Mouse (Mus musculus) olfactory bulb, adult 2 months (tissue): ENCODE results near the gene Sorbs2.

Experiments used
- CTCF ChIP-seq: fragments of 200-500 bp; IDR thresholded peaks from 2 replicates; pipeline ENCODE4 v1.5.1; 2012; ENCODE audit warnings: low read depth, mild to moderate bottlenecking, low read length, moderate library complexity; ENCODE audit not compliant: insufficient read depth
- POLR2A ChIP-seq: fragments of 200-500 bp; IDR thresholded peaks from 2 replicates; pipeline ENCODE4 v1.6.1; 2012; ENCODE audit warnings: mild to moderate bottlenecking, low read depth, low read length, moderate library complexity; ENCODE audit not compliant: insufficient read depth

- TF ChIP-seq POLR2A (no peak), CTCF (no peak)
Measured at GRCm38 (mm10) chr8:45610426-45611215, 103.0 kb downstream of the Sorbs2 start.
